Mouse (Mus musculus) liver, postnatal 0 days (tissue): Measurements from ENCODE around the gene Atp2c2.

ENCODE experiments used
- CTCF ChIP-seq: sonication (generic); IDR thresholded peaks from 2 replicates; pipeline ENCODE4 v1.5.1; 2016; ENCODE audit warnings: antibody characterized with exemption, low read depth
- EP300 ChIP-seq: IDR thresholded peaks from 2 replicates; pipeline ENCODE4 v1.6.1; 2016; ENCODE audit warnings: antibody characterized with exemption, low read depth, mild to moderate bottlenecking

DNA sequence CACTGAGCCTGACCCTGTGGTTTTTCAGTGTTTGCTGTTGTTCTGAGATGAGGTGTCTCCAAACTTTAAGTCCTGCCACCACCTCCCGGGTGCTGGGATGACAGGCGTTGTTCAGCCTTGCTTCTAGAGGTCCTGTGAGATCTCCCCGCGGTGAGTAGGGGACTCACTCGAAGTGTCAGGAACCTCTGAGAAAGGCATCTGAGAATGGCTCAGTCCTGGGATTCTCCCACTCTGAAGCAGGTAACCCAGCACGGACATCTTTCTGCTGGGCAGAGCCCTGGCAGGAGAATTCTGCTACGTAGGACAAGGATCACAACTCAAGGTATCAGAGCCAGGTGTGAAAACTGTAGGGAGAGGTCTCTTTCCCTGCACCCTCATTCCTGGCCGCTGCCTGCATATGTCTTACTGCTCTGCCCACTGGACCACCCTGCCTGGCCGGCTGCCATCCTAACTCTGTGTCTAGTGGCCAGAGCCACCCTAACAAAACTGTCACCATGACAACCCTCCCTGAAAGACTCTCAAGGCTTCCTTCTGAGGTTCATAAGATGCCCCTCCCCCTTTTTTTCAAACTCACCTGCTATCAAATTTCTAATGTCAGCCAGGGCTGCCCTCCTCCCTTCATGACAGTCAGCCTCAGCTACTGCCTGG lies 80.7 kb downstream of the Atp2c2 start:
- no peak for TF ChIP-seq CTCF
- no peak for TF ChIP-seq EP300
